Mouse (Mus musculus): Measurements from ENCODE around the gene Nfix. TPM values are rescaled to one million over a fixed set of nuclear protein-coding genes. Genes with fewer than 3 reads are reported as not detected.

Gene Nfix
- polyA plus RNA-seq, 1 experiment: 22.1 TPM

GRCm38 (mm10) chr8:84775105-84775591 is 25.0 kb downstream of the Nfix start:
- Histone ChIP-seq H3K36me3 (ENCODE audit: control insufficient read depth, insufficient read depth, low read length) (no peaks in the 10 kb centered on the region; the same call in 1 of the 2 replicates), H3K27ac (ENCODE audit: insufficient read depth, low read depth, low read length) (peak overlapping the region; percentile 33), H3K27me3 (replicated peaks; ENCODE audit: control insufficient read depth, insufficient read depth, low read length) (no peaks in the 10 kb centered on the region), H3K4me1 (ENCODE audit: control insufficient read depth, insufficient read depth, low read length) (peaks cover 20% of the 10 kb centered on the region), H3K4me3 (ENCODE audit: insufficient read depth, low read depth, low read length) (no peak overlapping the region)
- WGBS: 46% methylated on average over 13 of the region's 13 CpGs
- DNase-seq: no peak
- TF ChIP-seq CTCF (conservative IDR thresholded peaks at IDR 0.05; ENCODE audit: insufficient read depth, insufficient read length, low read depth, low read length) (no peak), POLR2A (IDR thresholded peaks at IDR 0.05; ENCODE audit: low read depth, low read length) (no peak)

GRCm38 (mm10) chr8:84774473-84774911 is 25.7 kb downstream of the Nfix start:
- no peak overlapping the region for H3K27ac ChIP-seq (ENCODE audit: insufficient read depth, low read depth, low read length)
- H3K4me1 ChIP-seq (ENCODE audit: control insufficient read depth, insufficient read depth, low read length): peaks cover 20% of the 10 kb centered on the region
- DNase-seq: peak; percentile 24
- no peaks in the 10 kb centered on the region; the same call in 1 of the 2 replicates for H3K36me3 ChIP-seq (ENCODE audit: control insufficient read depth, insufficient read depth, low read length)
- TF ChIP-seq POLR2A (IDR thresholded peaks at IDR 0.05; ENCODE audit: low read depth, low read length) (no peak), CTCF (conservative IDR thresholded peaks at IDR 0.05; ENCODE audit: insufficient read depth, insufficient read length, low read depth, low read length) (no peak)
- WGBS: 28% methylated on average over 10 of the region's 10 CpGs
- H3K27me3 ChIP-seq (replicated peaks; ENCODE audit: control insufficient read depth, insufficient read depth, low read length): no peaks in the 10 kb centered on the region
- H3K4me3 ChIP-seq (ENCODE audit: insufficient read depth, low read depth, low read length): no peak overlapping the region

GRCm38 (mm10) chr8:84773833-84774232 is 26.3 kb downstream of the Nfix start:
- no peak for TF ChIP-seq CTCF (conservative IDR thresholded peaks at IDR 0.05; ENCODE audit: insufficient read depth, insufficient read length, low read depth, low read length)
- no peak for TF ChIP-seq POLR2A (IDR thresholded peaks at IDR 0.05; ENCODE audit: low read depth, low read length)
- Histone ChIP-seq H3K4me1 (ENCODE audit: control insufficient read depth, insufficient read depth, low read length) (peaks cover 20% of the 10 kb centered on the region), H3K4me3 (ENCODE audit: insufficient read depth, low read depth, low read length) (peak overlapping the region; percentile 21; the same call in 1 of the 2 replicates), H3K36me3 (ENCODE audit: control insufficient read depth, insufficient read depth, low read length) (no peaks in the 10 kb centered on the region; the same call in 1 of the 2 replicates), H3K27me3 (replicated peaks; ENCODE audit: control insufficient read depth, insufficient read depth, low read length) (no peaks in the 10 kb centered on the region), H3K27ac (ENCODE audit: insufficient read depth, low read depth, low read length) (no peak overlapping the region)
- WGBS: 2% methylated on average over 19 of the region's 19 CpGs
- DNase-seq: peak; percentile 79

- Histone ChIP-seq H3K4me1 (ENCODE audit: control insufficient read depth, insufficient read depth, low read length) (peaks cover 20% of the 10 kb centered on the region), H3K27ac (ENCODE audit: insufficient read depth, low read depth, low read length) (no peak overlapping the region), H3K36me3 (ENCODE audit: control insufficient read depth, insufficient read depth, low read length) (no peaks in the 10 kb centered on the region; the same call in 1 of the 2 replicates), H3K4me3 (ENCODE audit: insufficient read depth, low read depth, low read length) (no peak overlapping the region), H3K27me3 (replicated peaks; ENCODE audit: control insufficient read depth, insufficient read depth, low read length) (no peaks in the 10 kb centered on the region)
- DNase-seq: no peak
- WGBS: 25% methylated on average over 9 of the region's 9 CpGs
- TF ChIP-seq CTCF (conservative IDR thresholded peaks at IDR 0.05; ENCODE audit: insufficient read depth, insufficient read length, low read depth, low read length) (no peak), POLR2A (IDR thresholded peaks at IDR 0.05; ENCODE audit: low read depth, low read length) (no peak)
Observed at GRCm38 (mm10) chr8:84773304-84773703, 26.8 kb downstream of the Nfix start.

- H3K36me3 ChIP-seq (ENCODE audit: control insufficient read depth, insufficient read depth, low read length): no peaks in the 10 kb centered on the region; the same call in 1 of the 2 replicates
- no peak overlapping the region for H3K4me3 ChIP-seq (ENCODE audit: insufficient read depth, low read depth, low read length)
- no peak overlapping the region for H3K27ac ChIP-seq (ENCODE audit: insufficient read depth, low read depth, low read length)
- H3K4me1 ChIP-seq (ENCODE audit: control insufficient read depth, insufficient read depth, low read length): peaks cover 20% of the 10 kb centered on the region
- WGBS: 31% methylated on average over 3 of the region's 3 CpGs
- TF ChIP-seq CTCF (conservative IDR thresholded peaks at IDR 0.05; ENCODE audit: insufficient read depth, insufficient read length, low read depth, low read length) (no peak), POLR2A (IDR thresholded peaks at IDR 0.05; ENCODE audit: low read depth, low read length) (no peak)
- DNase-seq: peak; percentile 14
- H3K27me3 ChIP-seq (replicated peaks; ENCODE audit: control insufficient read depth, insufficient read depth, low read length): no peaks in the 10 kb centered on the region
Observed at GRCm38 (mm10) chr8:84772628-84773027, 27.5 kb downstream of the Nfix start.

- Histone ChIP-seq H3K4me3 (ENCODE audit: insufficient read depth, low read depth, low read length) (no peak overlapping the region), H3K36me3 (ENCODE audit: control insufficient read depth, insufficient read depth, low read length) (no peaks in the 10 kb centered on the region; the same call in 1 of the 2 replicates), H3K27me3 (replicated peaks; ENCODE audit: control insufficient read depth, insufficient read depth, low read length) (no peaks in the 10 kb centered on the region), H3K27ac (ENCODE audit: insufficient read depth, low read depth, low read length) (no peak overlapping the region), H3K4me1 (ENCODE audit: control insufficient read depth, insufficient read depth, low read length) (peaks cover 20% of the 10 kb centered on the region)
- TF ChIP-seq POLR2A (IDR thresholded peaks at IDR 0.05; ENCODE audit: low read depth, low read length) (no peak), CTCF (conservative IDR thresholded peaks at IDR 0.05; ENCODE audit: insufficient read depth, insufficient read length, low read depth, low read length) (no peak)
- 43% methylated on average over 34 of the region's 34 CpGs for WGBS
- DNase-seq: peak; percentile 21
Observed at GRCm38 (mm10) chr8:84771941-84772378, 28.2 kb downstream of the Nfix start.

- no peaks in the 10 kb centered on the region for H3K27me3 ChIP-seq (replicated peaks; ENCODE audit: control insufficient read depth, insufficient read depth, low read length)
Observed at GRCm38 (mm10) chr8:84771000-84771687, 29.0 kb downstream of the Nfix start.

More at GRCm38 (mm10) chr8:84771000-84771687, 29.0 kb downstream of the Nfix start:
- WGBS: 66% methylated on average over 5 of the region's 5 CpGs
- Histone ChIP-seq H3K4me3 (ENCODE audit: insufficient read depth, low read depth, low read length) (no peak overlapping the region), H3K27ac (ENCODE audit: insufficient read depth, low read depth, low read length) (no peak overlapping the region), H3K4me1 (ENCODE audit: control insufficient read depth, insufficient read depth, low read length) (peaks cover 17% of the 10 kb centered on the region), H3K36me3 (ENCODE audit: control insufficient read depth, insufficient read depth, low read length) (no peaks in the 10 kb centered on the region; the same call in 1 of the 2 replicates)
- TF ChIP-seq POLR2A (IDR thresholded peaks at IDR 0.05; ENCODE audit: low read depth, low read length) (no peak), CTCF (conservative IDR thresholded peaks at IDR 0.05; ENCODE audit: insufficient read depth, insufficient read length, low read depth, low read length) (no peak)
- no peak for DNase-seq

All from kidney, adult 2 months (tissue).